Mouse (Mus musculus): Measurements from ENCODE around the gene Akap13.

Akap13 gene

DNA sequence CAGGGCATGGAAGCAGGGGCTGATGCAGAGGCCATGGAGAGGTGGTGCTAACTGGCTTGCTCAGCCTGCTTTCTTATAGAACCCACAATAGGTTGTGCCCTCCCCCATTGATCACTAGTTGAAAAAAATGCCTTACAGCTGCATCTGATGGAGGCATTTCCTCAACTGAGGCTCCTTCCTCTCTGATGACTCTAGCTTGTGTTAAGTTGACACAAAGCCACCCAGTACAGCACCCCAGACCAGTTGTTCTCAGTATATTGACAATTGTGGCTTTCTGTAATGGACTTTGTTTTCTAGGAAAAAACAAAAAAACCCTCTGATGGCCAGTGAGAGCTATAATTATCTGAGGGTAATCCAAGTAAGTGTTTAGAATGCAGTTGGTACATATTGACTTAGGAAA is 178.1 kb downstream of the Akap13 start:
- no peak for DNase-seq (ENCODE audit: low read depth, low spot score)

DNA sequence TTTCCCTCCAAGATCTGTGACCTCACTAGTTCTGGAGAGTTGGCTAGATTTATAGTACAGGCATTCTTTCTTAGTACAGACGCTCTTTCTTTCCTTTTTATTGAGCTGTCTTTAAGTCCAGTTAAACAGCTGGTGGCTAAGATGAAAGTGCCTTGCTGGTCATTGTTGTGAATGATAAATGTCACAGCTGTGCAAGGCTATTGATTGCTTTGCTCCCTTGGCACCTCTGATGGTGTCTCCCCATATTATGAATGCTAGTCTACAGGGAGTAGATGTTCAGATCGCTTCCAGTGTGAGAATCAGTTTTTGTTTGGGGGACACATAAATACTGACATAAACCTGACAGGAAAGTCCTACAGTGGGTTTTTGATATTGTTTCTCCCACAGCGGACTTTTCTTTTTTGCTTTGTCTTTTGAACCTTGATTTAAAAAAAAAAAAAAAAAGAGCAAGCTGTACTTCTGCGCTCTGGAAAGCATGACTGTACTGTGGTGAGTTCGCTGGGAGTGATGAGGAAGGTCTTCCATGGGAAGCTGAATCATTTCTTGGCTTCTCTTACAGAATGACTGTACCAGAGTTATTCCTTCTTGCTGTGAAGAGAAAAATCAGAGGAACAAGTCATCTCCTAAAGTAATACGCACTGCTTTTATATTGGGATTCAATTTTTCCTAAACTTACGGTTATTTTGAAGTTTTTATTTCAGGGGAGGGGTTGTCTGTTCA is 178.6 kb downstream of the Akap13 start:
- DNase-seq (ENCODE audit: low read depth, low spot score): no peak

DNA sequence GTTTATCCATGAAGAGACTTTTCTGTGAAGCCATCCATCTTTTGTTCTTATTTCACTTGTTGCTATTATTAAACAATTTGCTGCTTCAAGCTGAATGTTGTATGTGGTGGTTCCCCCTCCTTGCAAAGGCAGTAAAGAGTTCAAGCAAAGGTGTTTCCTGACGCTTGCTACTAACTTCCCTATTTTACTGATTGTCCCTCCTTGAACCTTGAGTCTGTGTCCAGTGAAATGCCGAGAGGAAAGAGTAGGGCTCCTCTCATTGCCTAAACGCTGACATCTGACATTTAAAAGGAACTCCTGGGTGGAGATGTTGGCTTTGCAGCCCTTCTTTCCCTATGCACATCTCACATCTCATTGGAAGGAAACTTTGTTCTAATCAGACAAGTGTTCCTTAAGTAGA is 183.4 kb downstream of the Akap13 start:
- no peak for DNase-seq (ENCODE audit: low read depth, low spot score)

DNA sequence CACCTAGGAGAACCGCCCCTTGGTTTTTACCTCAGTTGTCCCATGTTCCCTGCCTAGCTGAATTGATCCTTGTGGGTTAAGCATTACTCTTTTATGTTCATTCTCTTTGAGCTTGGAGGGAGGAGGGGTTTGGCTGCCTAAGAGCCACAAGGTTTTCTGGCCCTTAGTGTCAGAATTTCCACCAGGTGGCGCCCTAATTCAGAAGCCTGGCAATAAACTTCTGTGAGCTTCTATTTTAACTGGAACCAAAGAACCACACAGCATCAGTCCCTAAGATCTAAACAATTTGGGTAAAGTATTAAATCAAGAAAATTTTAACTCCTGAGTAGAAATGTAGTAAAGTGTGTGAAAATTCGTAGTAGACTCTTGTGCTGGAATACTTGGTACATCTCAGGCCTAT is 184.2 kb downstream of the Akap13 start:
- peak; percentile 51 for DNase-seq (ENCODE audit: low read depth, low spot score)

DNA sequence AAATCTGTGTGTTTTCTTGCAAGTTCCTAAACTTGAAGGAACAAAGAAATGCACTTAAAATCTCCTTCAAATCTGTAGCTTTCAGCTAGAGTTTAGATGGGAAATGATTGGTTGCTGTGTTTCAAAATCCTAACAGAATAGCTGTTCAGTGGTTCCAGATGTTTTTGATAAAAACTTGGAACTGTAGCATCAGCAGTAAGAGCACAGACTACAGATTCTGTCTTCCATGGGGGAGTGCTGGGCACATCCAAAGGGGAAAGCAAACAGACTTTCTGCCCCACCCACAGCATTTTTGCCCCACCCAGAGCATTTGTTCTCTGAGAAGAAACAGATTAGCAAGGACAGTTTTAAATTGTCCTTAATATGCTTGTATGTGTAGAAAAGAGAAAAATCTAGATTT is 184.7 kb downstream of the Akap13 start:
- DNase-seq (ENCODE audit: low read depth, low spot score): no peak

DNA sequence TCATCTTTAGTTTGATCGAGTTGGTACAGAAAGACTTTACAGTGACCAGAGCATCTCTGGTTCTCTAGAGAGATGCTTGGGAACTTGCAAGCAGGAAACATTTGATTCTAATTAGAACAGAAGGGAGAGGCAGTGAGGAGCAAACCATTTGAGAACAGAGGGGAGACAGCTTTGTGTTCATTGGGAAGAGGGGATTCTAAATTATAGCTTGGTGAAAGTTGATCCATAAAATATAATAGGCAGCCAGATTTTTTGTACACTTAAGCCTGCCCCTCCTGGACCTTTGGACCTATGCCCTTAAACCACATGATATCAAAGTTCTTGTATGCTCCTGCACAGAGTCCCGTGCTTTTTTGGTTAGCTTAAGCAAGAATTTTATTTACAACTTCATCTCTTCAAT is 185.3 kb downstream of the Akap13 start:
- DNase-seq (ENCODE audit: low read depth, low spot score): no peak

DNA sequence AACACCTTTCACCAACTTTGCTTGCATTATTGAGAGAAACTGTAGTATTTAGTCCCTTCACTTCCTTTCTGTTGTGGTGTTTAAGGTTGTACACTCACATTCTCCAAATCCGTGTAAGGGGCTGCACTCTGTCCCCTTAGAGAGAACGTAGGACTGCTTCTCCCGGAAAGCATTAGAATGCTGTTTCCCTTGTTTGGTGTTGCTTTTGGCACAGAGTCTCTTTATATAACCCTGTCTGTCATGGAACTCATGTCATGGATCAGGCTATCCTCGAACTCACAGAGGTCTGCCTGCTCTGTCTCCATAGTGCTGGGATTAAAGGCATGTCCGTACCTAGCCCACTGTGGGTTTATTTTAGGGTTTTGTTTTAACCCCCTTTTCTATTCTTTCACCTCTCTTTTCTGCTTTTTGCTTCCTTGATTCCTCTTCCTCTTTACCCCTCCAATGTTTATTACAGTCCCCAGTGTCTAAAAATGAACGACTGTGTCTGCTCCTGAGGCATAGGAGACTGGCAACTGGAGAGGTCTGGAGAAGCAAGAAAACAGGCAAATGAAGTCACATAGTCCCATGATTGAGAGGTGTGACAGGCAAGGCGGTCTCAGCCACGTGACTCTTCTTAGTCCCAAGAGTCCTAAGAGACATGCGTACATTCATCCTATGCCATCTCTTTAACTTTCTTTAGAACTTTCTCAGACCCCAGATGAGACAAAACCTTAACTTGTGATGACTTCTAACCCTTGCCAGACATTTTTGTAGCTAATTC is 186.3 kb downstream of the Akap13 start:
- no peak for DNase-seq (ENCODE audit: low read depth, low spot score)

DNA sequence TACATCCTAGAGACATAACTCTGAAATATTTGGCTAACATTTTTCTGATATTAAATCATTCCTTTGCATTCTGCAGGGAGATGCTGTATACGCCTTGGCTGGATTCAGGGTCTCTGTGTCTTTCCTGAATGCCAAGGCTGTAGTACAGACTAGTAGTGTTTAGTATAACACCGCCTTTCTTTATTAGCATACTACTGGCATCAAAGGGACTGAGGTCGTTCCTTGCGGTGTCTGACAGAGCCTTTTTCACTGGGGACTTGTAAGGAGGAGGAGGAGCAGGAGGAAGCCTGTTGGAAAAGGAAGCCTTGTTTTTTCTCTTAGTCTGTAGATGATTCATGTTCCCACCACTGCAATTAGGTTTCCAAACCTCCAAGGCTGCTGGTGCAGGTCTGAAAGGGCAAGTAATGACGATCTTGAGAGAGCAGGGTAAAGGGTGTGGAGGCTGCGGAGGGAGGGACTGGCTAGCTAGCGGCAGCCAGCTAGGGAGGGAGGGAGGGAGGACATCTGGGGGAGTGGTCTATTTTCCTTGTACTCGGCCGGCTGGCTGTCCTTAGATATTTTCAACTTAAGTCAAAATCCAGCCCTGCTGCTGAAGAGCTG is 186.9 kb downstream of the Akap13 start:
- DNase-seq (ENCODE audit: low read depth, low spot score): peak; percentile 44

DNA sequence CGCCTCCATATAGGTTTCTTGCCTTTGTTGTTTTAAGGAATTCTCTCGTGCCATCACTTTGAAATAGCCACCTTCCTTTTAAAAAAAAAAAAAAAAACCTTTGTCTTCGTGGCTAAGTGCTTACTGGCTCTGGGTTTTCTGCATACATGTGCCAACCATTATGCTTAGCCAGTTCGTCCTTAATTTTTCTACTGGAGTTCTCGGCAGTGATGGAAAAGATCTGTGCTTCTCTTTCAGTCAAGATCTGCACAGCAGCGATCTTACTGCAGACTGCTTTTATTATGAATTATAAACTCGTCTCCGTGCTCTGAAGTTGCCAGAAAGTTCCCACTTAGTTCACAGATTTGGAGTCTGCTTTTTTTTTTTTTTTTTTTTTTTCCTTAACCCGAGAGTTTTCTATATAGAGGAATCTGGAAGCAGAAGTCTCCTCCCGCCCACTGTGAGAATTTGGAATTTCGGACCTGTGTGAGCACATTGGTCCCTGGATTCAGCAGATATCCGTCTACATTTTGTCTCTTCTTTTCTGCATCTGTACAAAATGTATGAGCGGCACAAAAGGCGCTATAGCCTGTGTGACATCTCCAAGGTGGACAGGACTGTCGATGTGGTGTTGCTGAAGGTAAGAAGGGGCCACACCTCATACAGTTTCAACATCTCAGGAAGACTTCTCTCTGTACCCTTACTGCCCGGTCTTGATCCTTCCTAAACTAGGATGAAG is 187.7 kb downstream of the Akap13 start:
- DNase-seq (ENCODE audit: low read depth, low spot score): no peak

DNA sequence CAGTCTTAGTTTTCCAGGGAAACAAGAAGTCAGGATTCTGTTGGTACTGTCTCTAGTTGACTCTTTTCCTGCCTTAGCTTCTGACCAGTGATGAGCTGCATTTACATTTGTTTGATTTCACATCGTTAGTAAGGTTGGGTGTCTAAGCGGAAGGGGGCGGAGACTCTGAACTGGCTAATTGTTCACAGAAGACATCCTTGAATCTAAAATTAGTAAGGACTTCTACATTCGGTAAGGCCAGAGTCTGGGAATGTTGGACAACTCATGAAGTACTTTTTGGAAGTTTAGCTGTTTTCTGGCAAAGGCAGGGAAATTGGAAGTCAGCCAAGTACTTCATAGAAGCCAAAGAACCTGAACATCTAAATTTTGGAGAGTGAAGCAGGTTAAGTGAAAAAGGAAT is 188.7 kb downstream of the Akap13 start:
- no peak for DNase-seq (ENCODE audit: low read depth, low spot score)

DNA sequence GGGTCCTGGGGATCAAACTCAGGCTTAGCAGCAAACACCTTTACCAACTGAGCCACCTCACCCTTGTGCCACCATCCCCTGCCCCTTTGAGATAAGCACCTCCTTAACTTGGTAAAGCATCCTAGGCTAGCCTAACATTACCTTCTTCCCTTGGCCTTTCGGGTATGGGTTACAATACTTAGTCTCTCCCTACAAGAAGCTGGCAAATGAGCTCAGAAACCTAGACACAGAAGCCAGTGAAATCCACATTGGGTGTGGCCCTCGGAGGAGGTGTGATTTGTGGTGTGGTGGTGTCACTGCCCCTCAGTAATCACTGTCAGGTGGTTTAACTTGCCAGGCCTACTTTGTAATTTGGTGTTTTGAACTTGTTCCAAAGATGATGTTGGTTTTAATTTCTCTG is 189.3 kb downstream of the Akap13 start:
- DNase-seq (ENCODE audit: low read depth, low spot score): no peak

DNA sequence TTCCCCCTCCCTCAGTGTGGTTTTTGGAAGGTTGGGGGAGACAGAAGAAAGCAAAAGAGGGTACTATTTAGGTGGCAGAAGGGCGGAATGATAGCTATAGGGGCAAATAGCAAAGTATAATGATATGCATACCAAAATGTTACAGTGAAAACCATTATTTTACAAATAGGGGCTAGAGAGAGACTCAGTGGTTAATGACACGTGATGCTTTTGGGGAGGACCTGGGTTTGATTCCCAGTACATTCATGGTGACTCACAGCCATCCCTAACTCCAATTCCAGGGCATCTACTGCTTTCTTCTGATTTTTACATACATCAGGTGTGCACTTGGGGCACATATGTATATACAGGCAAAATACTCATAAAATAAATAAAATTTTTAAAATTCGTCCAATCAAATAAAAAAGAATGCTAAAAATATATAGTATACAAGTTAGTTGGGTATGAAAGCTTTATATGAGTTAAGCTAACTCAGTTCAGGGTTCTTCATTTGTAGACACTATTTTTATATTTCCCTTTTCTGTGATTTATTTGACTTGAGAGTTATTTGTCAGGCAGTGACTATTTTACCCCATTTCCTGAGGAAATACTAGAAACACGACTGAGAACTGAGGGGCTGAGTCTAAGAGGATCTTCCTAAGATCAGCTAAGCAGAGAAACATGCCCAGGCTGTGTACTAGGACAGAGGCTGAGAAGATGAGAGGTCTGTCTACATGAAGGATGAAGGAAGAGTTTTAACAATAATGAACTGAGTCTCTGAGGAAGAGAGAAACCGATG is 190.0 kb downstream of the Akap13 start:
- no peak for DNase-seq (ENCODE audit: low read depth, low spot score)

DNA sequence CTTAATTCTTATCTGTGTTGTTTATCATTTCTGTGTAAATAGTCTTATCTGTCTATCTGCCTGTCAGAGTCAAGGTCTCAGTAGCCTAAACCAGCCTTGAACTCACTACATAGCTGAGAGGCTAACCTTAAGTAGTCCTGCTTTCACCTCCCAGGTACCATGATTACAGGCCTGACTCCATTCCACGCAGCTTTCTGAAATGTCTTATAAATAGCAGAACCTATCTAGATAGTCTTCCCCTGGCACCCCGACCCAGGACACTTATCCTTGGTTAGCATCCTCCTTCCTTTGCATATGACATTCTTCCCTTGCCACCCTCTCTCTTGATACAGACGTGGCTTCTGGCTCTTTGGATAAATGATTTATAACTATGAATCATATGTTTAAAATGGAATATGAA is 192.7 kb downstream of the Akap13 start:
- no peak for DNase-seq (ENCODE audit: low read depth, low spot score)

DNA sequence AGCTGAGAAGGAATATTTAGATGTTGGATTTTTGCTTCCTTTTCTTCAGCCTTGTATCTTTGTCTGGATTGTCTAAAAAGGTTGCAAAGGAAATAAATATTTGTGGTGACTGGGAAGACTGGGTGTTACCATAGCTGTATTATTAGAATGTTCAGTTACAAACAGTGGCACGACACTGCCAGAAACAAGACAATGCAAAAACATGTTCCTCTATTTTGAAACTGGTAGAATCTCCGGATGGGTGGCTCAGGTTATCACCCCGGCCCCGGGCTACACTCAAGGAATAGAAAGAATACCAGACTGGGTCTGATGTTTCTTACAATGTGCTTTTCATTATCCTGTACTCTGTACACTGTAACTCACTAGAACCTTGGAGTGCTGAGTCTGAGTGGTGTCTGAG is 193.6 kb downstream of the Akap13 start:
- no peak for DNase-seq (ENCODE audit: low read depth, low spot score)

DNA sequence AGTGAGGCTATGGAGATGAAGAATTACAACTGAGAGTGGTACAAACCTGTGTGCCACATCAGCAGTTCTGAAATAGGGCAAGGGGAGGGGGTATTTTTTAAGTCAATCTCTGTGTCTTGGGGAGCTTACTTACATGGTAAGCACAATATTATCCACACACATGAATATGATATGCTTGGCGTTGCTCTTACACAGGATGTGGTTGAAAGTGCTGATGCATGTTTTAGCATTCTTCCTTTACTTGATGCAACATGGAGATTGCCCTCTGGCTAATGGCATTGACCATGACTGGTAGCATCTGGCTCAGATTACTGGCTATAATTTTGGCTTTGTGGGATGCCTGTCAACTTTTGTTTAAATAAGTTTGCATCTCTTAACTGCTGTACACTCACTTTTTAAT is 194.6 kb downstream of the Akap13 start:
- DNase-seq (ENCODE audit: low read depth, low spot score): no peak

DNA sequence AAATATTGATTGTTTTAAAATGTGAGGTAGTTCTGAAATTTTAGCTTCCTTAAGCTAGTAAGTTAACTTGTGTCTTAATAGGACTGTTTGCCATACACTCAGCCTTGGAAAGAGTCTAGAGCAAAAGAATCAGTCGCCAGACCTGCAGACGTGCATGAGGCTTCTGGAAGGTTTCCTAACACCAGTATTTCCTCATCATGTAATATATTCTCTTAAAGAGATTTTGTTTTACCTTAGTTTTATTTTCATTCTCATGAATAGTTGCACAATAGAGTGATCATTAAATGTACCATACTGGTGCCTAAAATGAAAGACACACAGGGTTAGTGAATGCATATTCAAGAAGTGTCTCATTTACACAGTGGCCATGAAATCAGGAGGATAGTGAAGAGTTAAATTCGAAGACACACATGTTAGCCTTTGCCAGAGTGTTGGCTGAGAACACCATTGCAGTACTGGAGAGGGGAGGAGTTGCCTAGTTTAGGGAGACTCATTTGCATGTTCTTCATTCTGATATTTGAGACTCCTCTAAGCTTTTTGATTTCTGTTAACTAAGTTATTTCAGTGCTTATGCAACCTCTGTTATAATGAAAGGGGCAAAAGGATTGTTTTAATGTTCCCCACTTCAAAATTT is 198.5 kb downstream of the Akap13 start:
- no peak for DNase-seq (ENCODE audit: low read depth, low spot score)

DNA sequence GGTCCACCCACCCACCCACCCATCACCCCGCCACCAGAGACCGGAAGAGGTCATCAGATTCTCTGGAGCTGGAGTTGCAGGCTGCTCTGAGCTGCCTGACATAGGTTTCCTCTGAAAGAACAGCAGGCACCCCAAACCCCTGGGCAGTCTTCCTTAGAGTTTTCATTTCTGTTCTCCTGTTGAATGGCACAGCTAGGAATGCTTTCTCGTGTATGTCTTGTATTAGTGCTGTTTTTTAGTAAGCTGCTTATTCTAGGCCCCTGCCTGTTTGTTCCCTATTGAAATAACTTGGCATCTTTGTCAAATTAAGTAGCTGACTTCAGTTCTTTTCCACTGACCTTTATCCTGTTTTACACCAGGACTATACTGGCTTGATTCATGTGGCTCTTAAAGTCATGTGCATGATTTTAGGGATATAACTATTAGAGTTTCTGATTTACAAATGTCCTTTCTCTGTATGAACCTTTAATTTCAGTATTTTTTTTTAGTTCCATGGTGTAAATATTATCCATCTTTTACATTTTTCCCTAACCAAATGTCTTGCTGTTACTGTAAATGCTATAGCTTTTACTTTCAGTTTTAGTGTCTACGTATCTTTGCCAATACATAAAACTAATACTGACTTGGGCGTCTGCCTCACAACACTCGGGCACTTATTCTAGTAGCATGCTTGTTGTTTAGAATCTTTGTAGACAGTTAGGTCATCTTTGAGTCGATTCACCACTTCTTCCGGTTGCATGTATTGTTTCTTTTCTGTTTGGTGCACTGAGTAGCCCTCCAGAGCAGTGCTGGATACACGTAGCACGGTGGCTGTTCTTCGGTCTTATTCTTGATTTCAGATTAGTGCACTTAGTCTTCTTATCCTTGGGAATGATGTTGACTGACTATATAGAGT is 200.1 kb downstream of the Akap13 start:
- no peak for DNase-seq (ENCODE audit: low read depth, low spot score)

DNA sequence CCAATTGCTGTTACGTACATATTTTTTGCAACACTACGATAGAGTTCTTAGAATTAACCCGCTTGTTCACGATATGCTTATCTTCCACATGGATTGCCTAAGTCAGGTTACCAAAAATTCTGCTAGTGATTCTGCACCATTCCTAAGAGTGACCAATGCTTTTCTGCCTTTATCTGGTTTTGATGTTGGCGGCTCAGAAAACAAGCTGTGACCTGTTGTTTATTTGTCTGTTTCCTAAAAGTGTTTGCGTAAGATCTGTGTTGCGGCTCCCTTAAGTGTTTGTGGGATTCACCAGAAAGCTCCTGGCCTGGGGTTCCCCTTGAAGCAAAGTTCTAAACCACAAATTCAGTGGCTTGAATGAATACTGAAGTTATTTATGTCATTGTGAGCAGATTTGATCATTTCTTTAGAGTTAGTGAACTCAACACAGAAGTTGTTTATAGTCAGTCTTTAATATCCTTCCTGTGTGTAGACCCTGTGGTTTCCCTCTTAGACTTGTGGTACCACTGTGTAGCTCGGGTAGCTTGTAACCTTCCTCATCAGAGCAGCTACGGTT is 201.0 kb downstream of the Akap13 start:
- no peak for DNase-seq (ENCODE audit: low read depth, low spot score)

DNA sequence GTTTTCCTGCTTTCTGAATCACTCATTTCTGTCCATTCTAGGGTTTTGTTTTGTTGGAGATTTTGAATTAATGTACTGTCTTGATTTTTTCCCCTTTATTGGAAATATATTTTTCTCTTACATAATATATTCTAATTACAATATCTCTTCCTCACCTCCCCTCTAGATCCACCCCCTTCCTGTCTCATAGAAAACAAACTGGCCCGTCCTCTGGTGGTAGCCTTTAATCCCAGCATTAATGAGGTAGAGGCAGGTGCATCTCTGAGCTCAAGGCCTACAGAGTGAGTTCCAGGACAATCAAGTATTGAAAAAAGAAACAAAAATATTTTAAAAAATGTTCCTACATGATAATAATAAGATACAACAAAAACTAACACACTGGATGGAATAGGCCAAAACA is 201.6 kb downstream of the Akap13 start:
- DNase-seq (ENCODE audit: low read depth, low spot score): no peak

DNA sequence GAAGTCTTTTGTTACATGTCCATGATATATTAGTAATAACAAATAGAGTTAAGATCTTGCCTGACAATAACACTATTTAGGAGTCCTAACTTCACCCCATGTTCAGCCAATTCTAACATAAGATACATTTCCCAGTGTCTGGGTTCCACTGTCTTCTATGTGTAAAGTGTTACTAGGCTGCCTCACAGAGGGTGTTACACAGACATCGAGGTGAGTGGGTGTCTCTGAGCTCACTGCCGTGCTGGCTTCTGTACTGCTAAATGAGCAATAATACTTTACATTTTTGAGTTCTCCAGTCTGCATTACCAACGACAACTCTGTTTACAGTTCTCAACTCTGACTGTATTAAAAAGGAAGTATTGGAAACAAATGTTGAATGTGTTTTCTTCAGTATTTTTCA is 209.1 kb downstream of the Akap13 start:
- no peak for DNase-seq (ENCODE audit: low read depth, low spot score)
